Mouse (Mus musculus) olfactory bulb, adult 2 months (tissue): ENCODE results near the gene Dnmt3a.

Experiments used
- CTCF ChIP-seq: fragments of 200-500 bp; IDR thresholded peaks from 2 replicates; pipeline ENCODE4 v1.5.1; 2012; ENCODE audit warnings: low read depth, mild to moderate bottlenecking, low read length, moderate library complexity; ENCODE audit not compliant: insufficient read depth
- POLR2A ChIP-seq: fragments of 200-500 bp; IDR thresholded peaks from 2 replicates; pipeline ENCODE4 v1.6.1; 2012; ENCODE audit warnings: mild to moderate bottlenecking, low read depth, low read length, moderate library complexity; ENCODE audit not compliant: insufficient read depth

DNA sequence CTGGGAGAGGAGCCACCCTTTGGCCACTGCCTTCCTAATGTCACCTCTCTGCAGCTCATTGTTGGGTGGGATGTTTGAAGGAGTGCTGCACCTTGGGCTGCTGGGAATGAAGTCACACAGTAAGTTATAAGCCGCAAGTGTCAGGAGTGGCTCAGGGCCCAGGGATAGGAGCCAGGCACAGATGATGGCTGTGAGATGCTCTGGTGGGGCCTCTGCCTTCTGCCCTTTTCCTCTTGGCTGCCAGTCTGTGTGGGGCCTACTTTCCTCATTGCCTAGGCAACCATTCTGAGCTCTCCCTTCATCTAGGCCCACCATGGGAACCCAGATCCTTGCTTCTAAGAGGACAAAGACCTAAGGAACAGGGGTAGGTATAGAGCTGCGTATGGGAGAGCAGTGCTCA is 21.5 kb upstream of the Dnmt3a start:
- TF ChIP-seq CTCF = no peak
- TF ChIP-seq POLR2A = no peak
